Mouse (Mus musculus) spleen, embryonic (tissue): ENCODE data around the gene Olfr629.
"Not testable (repeated sequence)": the region's sequence is repeated elsewhere in the genome, so short reads cannot be mapped to it uniquely, and the experiment has no call there.

Experiments used
- CTCF ChIA-PET: fragments of 350-600 bp; sonication (Branson Sonifier 250); formaldehyde crosslinking; loops from one replicate; lab custom pipeline; 2022; lab: Charles Lee

Gene Olfr629

DNA sequence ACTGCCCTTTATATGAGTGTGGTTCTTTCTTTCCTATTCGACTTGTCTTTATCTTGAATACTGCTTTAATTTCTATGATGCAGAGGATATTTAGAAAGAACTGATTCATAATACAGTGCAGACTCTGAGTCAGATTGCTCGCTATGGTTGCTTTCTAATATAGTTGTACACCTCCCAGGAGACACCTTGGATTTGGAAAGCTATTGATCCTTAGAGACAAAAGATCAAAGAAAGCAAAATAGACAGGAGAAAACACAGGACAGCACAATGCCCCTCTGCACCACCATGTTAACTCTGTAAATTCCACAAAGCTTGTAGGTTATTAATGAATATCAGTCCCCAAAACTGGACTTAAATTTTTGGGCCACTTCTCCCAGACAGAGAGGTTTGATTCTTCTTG is at the start of gene Olfr629:
Gene Olfr629 (minus strand): TSS at position 101 of the 400 bp plus-strand sequence.
- CTCF ChIA-PET = no interaction called here

DNA sequence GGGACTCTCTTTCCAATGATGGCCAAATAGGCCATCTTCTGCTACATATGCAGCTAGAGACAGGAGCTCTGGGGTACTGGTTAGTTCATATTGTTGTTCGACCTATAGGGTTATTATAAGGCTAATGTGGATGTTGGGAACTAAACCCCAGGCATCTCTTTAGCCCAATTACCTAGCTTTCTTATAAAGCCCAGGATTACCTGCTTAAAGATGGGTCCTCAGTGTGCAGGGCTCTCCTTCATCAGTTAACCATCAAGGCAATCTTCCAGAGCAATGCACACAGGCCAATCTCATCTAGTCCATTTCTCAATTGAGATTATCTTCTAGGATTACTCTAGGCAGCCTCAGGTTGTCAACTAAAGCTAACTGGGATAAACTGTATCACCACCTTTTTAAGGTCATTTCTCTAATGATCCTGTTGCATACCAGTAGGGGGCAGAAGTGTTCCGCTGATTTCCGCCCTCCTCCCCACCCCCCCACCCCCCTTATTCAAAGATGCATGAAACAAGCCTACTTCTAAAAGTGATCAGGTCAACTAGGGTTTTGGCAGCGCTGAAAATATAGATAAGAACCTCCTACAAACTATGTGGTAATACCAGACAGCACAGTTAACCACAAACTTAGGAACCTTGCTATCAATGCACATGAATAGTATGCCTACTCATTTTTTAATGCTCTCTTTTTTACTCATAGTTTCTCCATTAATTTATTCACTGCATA is 48.1 kb upstream of the Olfr629 start:
- CTCF ChIA-PET = interaction anchor here (0.5 to 1.0 kb wide), 3 partner anchors 164 to 1739 kb away, joined by 3 to 6 read pairs (median 3); no protein-coding TSS in a partner anchor

DNA sequence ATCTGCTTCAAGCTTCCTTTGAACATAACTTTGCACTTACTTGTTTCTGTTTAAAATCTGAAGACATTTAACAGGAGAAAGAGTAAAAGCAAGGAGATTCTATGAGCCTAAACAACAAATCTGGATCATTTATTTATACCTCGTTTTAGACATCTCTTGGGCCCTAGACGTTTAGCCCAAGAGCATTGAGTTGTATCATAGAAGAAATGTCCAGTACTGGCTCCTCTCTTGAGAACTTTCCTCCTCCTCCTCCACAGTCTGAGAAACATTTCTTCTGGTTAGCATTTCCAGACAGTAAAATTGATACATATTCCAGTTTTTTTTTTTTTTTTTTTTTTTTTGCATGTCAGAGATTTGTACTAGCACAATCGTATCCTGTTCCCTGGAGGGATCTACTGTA is 47.0 kb upstream of the Olfr629 start, which contains the start of gene Olfr67:
Gene Olfr67 (minus strand): TSS at position 101 of the 400 bp plus-strand sequence.
- CTCF ChIA-PET = no interaction called here

DNA sequence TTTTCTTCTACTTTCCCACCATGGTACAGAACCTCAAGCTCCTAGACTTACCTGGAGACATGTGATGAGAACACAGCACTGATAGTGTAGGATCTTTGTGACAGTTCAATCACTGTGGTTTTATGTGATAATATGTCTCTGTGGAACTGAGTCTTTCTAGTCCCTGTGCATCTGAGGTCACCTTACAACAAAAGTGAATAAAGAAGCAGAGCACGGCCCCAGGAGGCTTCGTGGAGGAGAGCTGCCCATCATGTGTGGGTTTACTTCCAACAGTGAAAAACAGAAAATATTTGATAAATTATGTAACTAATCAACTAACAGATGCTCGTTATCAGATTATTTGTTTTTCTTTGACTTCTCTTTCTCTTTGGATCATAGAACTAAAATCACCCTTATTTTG is 34.9 kb upstream of the Olfr629 start, which contains the start of gene Olfr68:
Gene Olfr68 (minus strand): TSS at position 101 of the 400 bp plus-strand sequence.
- CTCF ChIA-PET = no interaction called here

DNA sequence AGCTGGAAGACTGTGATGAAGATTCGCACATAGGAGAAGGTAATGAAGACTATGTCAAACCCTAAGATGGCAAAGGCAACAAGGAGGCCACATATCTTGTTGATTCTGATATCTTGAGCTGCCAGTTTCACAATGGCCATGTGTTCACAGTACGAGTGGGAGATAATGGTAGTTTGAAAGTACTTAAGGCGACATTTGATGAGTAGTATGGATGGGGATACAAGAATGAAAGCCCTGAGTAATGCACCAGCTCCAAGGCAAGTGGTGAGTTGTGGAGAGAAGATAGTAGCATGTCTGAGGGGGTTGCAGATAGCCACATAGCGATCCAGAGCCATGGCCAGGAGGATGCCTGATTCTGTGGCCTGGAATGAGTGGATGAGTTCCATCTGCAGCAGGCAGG is 32.9 kb upstream of the Olfr629 start:
- CTCF ChIA-PET = not testable (repeated sequence)

DNA sequence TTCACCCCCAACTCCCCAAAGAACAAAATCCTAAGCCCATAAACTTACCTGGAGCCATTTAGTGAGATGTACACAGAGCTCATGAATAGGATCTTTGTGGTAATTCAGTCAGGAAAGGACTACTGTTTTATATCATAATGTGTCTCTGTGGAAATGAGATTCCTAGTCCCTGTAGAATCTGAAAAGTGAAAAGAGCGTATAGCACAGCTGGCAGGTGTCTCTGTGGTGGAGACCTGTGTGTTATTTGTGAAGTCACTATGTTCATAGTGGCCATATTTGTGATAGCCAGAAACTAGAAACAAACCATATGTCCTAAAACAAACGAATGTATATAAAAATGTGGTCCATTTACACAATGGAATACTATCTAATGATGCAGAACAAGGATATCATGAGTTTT is 26.8 kb upstream of the Olfr629 start, which contains the start of gene Olfr69:
Gene Olfr69 (minus strand): TSS at position 101 of the 400 bp plus-strand sequence.
- CTCF ChIA-PET = no interaction called here

DNA sequence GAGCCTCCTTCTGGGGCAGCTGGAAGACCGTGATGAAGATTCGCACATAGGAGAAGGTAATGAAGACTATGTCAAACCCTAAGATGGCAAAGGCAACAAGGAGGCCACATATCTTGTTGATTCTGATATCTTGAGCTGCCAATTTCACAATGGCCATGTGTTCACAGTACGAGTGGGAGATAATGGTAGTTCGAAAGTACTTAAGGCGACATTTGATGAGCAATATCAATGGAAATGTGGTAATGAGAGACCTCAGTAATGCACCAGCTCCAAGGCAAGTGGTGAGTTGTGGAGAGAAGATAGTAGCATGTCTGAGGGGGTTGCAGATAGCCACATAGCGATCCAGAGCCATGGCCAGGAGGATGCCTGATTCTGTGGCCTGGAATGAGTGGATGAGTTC is 22.9 kb upstream of the Olfr629 start:
- CTCF ChIA-PET = not testable (repeated sequence)

DNA sequence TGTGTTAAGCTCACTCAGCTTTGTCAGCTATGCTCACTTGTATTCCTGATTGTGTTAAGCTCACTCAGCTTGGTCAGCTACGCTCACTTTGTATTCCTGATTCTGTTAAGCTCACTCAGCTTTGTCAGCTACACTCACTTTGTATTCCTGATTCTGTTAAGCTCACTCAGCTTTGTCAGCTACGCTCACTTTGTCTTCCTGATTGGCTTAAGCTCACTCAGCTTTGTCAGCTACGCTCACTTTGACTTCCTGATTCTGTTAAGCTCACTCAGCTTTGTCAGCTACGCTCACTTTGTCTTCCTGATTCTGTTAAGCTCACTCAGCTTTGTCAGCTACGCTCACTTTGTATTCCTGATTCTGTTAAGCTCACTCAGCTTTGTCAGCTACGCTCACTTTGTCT is 17.5 kb upstream of the Olfr629 start:
- CTCF ChIA-PET = not testable (repeated sequence)

DNA sequence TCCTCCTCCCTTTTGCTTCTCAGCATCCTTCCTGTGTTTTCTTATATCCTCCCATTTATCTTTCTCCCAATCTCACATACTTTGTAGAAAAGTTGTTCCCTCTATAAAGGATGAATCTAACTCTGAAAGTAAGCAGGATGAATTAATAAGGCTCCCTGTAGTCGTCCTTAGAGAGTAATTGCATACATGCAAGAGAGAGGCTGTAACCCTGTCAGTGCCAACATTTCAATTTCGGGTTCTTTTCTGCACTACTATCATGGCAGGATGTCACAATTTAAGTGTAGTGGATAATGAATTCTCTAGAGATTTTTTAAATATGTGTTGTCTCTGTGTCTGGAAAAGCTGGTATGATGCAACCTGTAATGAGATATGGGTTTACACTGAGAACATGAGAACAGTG is 12.5 kb upstream of the Olfr629 start, which contains the start of gene Olfr630:
Gene Olfr630 (minus strand): TSS at position 101 of the 400 bp plus-strand sequence.
- CTCF ChIA-PET = no interaction called here

DNA sequence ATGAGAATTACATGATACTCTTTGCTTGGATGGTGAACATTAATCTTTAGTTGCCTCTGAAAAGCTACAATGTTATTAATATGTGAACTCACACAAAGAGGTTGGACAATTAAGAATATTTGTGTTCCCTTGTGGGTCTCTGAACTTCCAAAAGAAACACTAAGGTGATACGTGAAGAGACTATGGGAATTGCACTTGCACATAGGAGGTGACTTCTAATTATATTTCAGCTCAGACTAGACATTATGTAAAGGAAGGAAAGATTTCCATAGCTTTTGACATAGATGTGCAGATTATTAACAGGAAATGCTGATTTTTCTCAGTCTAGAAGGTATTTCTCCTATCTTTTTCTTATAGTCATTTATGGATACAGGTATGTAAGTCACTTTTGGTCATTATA is 14.7 kb downstream of the Olfr629 start, which contains the start of gene Olfr628:
Gene Olfr628 (plus strand): TSS at position 301 of the 400 bp plus-strand sequence.
- CTCF ChIA-PET = no interaction called here

DNA sequence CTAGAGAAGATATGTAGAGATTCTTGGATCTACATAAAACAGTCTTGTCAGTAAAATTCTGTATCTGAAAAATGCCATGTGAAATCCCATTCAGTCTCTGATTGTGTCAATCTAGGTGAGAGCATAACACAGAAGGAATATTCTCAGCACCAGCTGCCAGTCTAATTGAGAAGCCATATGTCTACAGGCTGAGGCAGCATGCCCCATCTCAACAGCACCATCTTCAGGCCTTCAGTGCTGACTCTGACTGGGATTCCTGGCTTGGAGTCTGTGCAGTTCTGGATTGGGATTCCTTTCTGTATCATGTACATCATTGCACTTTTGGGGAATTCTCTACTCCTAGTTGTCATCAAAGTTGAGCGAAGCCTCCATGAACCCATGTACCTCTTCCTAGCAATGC is 28.3 kb downstream of the Olfr629 start:
- CTCF ChIA-PET = not testable (repeated sequence)

DNA sequence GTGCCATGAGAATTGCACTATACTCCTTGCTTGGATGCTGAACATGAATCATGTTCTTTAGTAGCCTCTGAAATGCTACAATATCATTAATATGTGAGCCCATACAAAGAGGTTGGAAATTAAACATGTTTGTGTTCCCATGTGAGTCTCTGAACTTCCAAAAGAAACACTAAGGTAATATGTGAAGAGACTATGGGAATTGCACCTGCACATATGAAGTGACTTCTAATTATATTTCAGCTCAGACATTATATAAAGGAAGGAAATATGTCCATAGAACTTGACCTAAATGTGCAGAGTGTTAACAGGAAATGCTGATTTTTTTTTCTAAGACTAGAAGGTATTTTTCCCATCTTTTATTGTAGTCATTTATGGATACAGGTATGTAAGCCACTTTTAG is 30.4 kb downstream of the Olfr629 start, which contains the start of gene Olfr243:
Gene Olfr243 (plus strand): TSS at position 301 of the 400 bp plus-strand sequence.
- CTCF ChIA-PET = no interaction called here

DNA sequence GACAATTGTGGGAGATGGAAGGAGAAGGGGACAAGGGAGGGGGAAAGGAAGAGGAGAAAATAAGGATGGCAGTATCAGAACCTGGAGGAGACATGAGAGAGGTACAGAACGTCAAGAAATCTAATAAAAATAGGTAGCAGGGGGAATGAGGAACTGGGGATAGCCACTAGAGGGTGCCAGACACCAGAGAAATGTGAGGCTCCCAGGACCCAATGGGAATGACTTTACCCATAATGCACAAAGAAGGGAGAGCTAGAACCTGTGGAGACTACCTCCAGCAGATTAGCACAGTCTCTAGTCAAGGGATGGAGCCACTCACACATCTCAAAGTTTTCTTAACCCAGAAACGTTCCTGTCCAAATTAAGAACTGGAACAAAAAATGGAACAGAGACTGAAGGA is 32.7 kb downstream of the Olfr629 start:
- CTCF ChIA-PET = interaction anchor here (1.1 kb wide), 1 partner anchor 233 kb away, joined by 4 read pairs; the partner anchor contains the start of gene Olfr633

DNA sequence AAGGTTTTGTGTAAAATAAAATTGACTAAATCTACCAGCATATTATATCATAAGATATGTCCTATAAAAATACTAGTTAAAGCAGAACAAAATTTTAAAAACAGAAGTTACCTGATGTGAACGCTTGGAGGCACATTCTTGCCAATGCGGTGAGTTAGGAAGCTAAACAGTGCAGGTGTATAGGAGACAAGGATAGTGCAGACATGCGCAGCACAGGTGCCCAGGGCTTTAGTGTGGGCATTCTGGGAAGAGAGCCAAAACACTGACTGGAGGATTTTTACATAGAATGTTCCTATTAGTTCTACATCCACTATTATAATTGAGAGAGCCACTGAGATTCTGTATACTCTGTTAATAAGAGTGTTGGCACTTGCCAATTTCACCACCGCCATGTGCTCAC is 45.3 kb downstream of the Olfr629 start:
- CTCF ChIA-PET = no interaction called here
